Mouse (Mus musculus): Measurements from ENCODE around the gene Calr. TPM values are rescaled to one million over a fixed set of nuclear protein-coding genes. Genes with fewer than 3 reads are reported as not detected.

The Calr gene
- polyA plus RNA-seq, 1 experiment from 2014 or later: 747 TPM

- 88% methylated on average over 1 of the region's 1 CpGs for WGBS
- Histone ChIP-seq H3K4me2 (no peak overlapping the region), H3K9me3 (replicated peaks) (no peaks in the 10 kb centered on the region), H3K27me3 (replicated peaks) (no peaks in the 10 kb centered on the region), H3K27ac (ENCODE audit: poor library complexity, severe bottlenecking) (no peak overlapping the region), H3K36me3 (peaks cover 68% of the 10 kb centered on the region), H3K4me3 (no peak overlapping the region), H3K9ac (no peak overlapping the region), H3K4me1 (replicated peaks) (peaks cover 34% of the 10 kb centered on the region)
- ATAC-seq (ENCODE audit: insufficient number of reproducible peaks, low FRiP score): no peak
Observed at GRCm38 (mm10) chr8:84841514-84841913, 5.2 kb downstream of the Calr start.

- Histone ChIP-seq H3K9ac (peak within 1 kb of the TSS; percentile 97), H3K4me3 (peak within 1 kb of the TSS; percentile 91), H3K4me1 (replicated peaks) (peaks cover 36% of the 10 kb centered on the region), H3K27me3 (replicated peaks) (no peaks in the 10 kb centered on the region), H3K4me2 (peak within 1 kb of the TSS; percentile 68), H3K9me3 (replicated peaks) (no peaks in the 10 kb centered on the region), H3K27ac (ENCODE audit: poor library complexity, severe bottlenecking) (peak within 1 kb of the TSS; percentile 93), H3K36me3 (peaks cover 79% of the 10 kb centered on the region)
- ATAC-seq (ENCODE audit: insufficient number of reproducible peaks, low FRiP score): peak; percentile 91
- WGBS: under 1% methylated on average over 49 of the region's 55 CpGs
Observed at GRCm38 (mm10) chr8:84840248-84840999, 6.3 kb downstream of the Calr start, which contains the start of gene Rad23a. Gene Rad23a, minus strand, starts transcription at chr8:84840665.

DNA sequence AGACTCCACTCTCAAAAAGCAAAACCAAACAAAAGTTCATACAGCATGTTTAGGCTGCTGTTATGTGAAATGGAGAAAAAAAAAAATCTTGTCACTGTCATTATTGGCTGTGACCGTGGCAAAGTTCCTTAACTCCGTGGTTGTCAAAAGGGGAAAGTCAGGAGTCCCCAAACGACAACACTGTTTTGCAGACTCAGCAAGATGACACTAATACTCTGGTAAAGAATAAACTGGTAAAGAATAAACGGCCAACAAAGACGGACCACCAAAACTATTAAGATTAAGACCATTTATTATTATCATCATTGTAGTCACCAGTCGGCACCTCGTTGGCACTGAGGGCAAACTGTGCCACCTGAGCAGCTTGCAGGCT is 6.9 kb downstream of the Calr start:
- Histone ChIP-seq H3K36me3 (peaks cover 79% of the 10 kb centered on the region), H3K4me2 (peak overlapping the region; percentile 68), H3K27ac (ENCODE audit: poor library complexity, severe bottlenecking) (peak overlapping the region; percentile 93), H3K4me3 (peak overlapping the region; percentile 91), H3K9me3 (replicated peaks) (no peaks in the 10 kb centered on the region), H3K27me3 (replicated peaks) (no peaks in the 10 kb centered on the region), H3K4me1 (replicated peaks) (peaks cover 35% of the 10 kb centered on the region), H3K9ac (peak overlapping the region; percentile 97)
- no peak for ATAC-seq (ENCODE audit: insufficient number of reproducible peaks, low FRiP score)
- 3% methylated on average over 7 of the region's 7 CpGs for WGBS

GRCm38 (mm10) chr8:84839411-84839810 is 7.3 kb downstream of the Calr start:
- no peak overlapping the region for H3K27ac ChIP-seq (ENCODE audit: poor library complexity, severe bottlenecking)
- peak overlapping the region; percentile 68 for H3K4me2 ChIP-seq
- no peaks in the 10 kb centered on the region for H3K27me3 ChIP-seq (replicated peaks)
- peak overlapping the region; percentile 91 for H3K4me3 ChIP-seq
- H3K36me3 ChIP-seq: peaks cover 79% of the 10 kb centered on the region
- H3K9me3 ChIP-seq (replicated peaks): no peaks in the 10 kb centered on the region
- peaks cover 35% of the 10 kb centered on the region for H3K4me1 ChIP-seq (replicated peaks)
- peak overlapping the region; percentile 97 for H3K9ac ChIP-seq
- ATAC-seq (ENCODE audit: insufficient number of reproducible peaks, low FRiP score): no peak
- 89% methylated on average over 2 of the region's 2 CpGs for WGBS

GRCm38 (mm10) chr8:84838513-84838912 is 8.2 kb downstream of the Calr start:
- Histone ChIP-seq H3K36me3 (peaks cover 78% of the 10 kb centered on the region), H3K9me3 (replicated peaks) (no peaks in the 10 kb centered on the region), H3K4me3 (peak overlapping the region; percentile 9; the same call in 1 of the 2 replicates), H3K27me3 (replicated peaks) (no peaks in the 10 kb centered on the region), H3K9ac (no peak overlapping the region), H3K4me2 (peak overlapping the region; percentile 68), H3K27ac (ENCODE audit: poor library complexity, severe bottlenecking) (no peak overlapping the region), H3K4me1 (replicated peaks) (peaks cover 30% of the 10 kb centered on the region)
- ATAC-seq (ENCODE audit: insufficient number of reproducible peaks, low FRiP score): peak; percentile 75
- 76% methylated on average over 5 of the region's 5 CpGs for WGBS

GRCm38 (mm10) chr8:84837912-84838470 is 8.7 kb downstream of the Calr start:
- no peak for ATAC-seq (ENCODE audit: insufficient number of reproducible peaks, low FRiP score)
- no peaks in the 10 kb centered on the region for H3K27me3 ChIP-seq (replicated peaks)
- H3K4me1 ChIP-seq (replicated peaks): peaks cover 36% of the 10 kb centered on the region
- H3K9me3 ChIP-seq (replicated peaks): no peaks in the 10 kb centered on the region
- no peak overlapping the region for H3K27ac ChIP-seq (ENCODE audit: poor library complexity, severe bottlenecking)
- H3K9ac ChIP-seq: no peak overlapping the region
- H3K36me3 ChIP-seq: peaks cover 72% of the 10 kb centered on the region
- H3K4me2 ChIP-seq: peak overlapping the region; percentile 68
- WGBS: 81% methylated on average over 15 of the region's 15 CpGs
- peak overlapping the region; percentile 9; the same call in 1 of the 2 replicates for H3K4me3 ChIP-seq

- Histone ChIP-seq H3K4me1 (replicated peaks) (peaks cover 39% of the 10 kb centered on the region), H3K27me3 (replicated peaks) (no peaks in the 10 kb centered on the region), H3K9me3 (replicated peaks) (no peaks in the 10 kb centered on the region), H3K27ac (ENCODE audit: poor library complexity, severe bottlenecking) (no peak overlapping the region), H3K4me3 (peak overlapping the region; percentile 9), H3K36me3 (peaks cover 66% of the 10 kb centered on the region), H3K4me2 (peak overlapping the region; percentile 12; the same call in 1 of the 2 replicates), H3K9ac (no peak overlapping the region)
- WGBS: 48% methylated on average over 8 of the region's 8 CpGs
- no peak for ATAC-seq (ENCODE audit: insufficient number of reproducible peaks, low FRiP score)
Observed at GRCm38 (mm10) chr8:84837149-84837911, 9.4 kb downstream of the Calr start.

DNA sequence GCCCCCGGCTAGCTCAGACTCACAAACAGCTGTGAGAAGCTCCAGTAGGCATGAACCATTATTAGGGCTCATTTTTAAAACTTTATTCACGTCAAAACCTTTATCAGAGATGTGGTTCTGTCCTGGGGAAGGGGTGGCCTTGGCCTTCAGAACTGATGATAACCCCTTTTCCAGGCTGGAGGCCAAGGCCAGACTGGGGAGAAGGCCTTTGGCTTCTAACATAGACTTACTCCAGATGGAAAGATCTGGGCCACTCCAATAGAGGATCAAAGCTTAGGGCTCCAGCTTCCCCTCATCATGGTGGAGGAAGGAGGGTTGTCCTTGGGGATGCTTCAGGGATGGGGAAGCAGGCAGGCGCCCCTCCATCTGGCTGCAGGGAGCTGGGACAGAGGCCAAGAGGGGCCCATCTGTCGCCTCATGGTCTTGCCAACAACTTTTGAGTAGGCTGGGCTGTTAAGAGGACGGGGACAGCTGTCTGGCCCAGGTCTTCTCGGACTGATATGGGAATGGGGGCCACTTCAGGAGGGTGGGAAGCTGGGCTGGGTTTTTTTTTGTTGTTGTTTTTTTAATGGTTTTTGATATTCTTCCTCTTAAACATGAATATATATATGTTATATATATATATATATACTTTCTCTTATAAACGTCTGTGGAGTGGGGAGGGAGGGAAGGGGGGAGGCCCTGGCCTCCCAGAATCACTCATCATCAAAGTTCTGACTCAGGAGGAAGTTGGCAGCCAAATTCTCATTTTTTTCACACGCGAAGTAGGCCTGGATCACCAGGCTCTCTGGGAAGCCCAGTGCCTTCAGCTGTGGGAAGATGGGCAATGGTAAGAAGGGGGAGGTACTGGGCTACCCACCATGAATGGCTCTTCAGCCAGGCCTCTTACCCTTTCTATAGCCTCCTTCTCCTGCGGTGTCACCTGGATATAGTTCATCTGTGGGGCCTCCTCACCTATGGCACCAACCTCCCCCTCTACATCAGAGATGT is 11.6 kb downstream of the Calr start:
- WGBS: 68% methylated on average over 10 of the region's 10 CpGs
- no peaks in the 10 kb centered on the region for H3K27me3 ChIP-seq (replicated peaks)
- no peak for ATAC-seq (ENCODE audit: insufficient number of reproducible peaks, low FRiP score)
- H3K4me1 ChIP-seq (replicated peaks): peaks cover 39% of the 10 kb centered on the region
- H3K36me3 ChIP-seq: peaks cover 56% of the 10 kb centered on the region
- H3K9me3 ChIP-seq (replicated peaks): no peaks in the 10 kb centered on the region
- no peak overlapping the region for H3K27ac ChIP-seq (ENCODE audit: poor library complexity, severe bottlenecking)
- no peak overlapping the region for H3K4me2 ChIP-seq
- no peak overlapping the region for H3K4me3 ChIP-seq
- no peak overlapping the region for H3K9ac ChIP-seq

DNA sequence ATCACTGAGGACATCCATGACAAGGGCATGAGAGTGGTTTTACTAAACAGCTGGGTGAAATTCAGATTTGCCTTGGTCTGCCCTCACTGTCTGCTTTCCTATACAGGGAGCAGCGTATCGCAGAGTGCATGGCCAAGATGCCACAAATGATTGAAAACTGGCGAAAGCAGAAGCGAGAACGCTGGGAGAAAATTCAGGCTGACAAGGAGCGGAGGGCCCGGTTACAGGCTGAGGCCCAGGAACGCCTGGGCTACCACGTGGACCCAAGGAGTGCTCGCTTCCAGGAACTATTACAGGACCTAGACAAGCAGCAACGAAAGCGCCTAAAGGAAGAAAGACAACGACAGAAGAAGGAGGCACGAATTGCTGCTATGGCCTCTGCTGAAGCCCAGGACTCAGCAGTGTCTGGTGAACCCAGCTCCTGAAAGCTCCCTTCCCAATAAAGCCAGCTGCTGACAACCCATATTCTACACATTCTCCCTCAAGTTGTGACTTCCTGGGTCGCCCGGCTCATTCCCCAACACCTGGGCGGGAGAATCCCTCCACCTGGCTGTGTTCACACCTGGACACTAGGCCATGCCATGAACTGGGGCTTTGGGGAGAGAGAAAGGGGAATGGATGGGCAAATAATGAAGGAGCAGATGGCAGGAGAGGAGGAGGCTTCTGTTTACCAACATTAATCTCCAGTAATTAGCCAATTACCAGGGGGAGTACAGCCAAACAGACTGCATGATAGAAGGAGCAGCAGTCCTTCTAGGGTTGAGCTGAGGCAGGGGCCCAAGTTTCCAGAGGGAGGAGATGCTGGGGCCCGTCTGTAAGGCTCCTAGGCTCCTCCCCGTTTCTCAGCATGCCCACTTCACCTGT is 12.5 kb downstream of the Calr start:
- 86% methylated on average over 19 of the region's 19 CpGs for WGBS
- no peaks in the 10 kb centered on the region for H3K9me3 ChIP-seq (replicated peaks)
- H3K4me2 ChIP-seq: no peak overlapping the region
- no peak overlapping the region for H3K4me3 ChIP-seq
- H3K27ac ChIP-seq (ENCODE audit: poor library complexity, severe bottlenecking): no peak overlapping the region
- peaks cover 58% of the 10 kb centered on the region for H3K36me3 ChIP-seq
- no peak overlapping the region for H3K9ac ChIP-seq
- no peaks in the 10 kb centered on the region for H3K27me3 ChIP-seq (replicated peaks)
- no peak for ATAC-seq (ENCODE audit: insufficient number of reproducible peaks, low FRiP score)
- peaks cover 33% of the 10 kb centered on the region for H3K4me1 ChIP-seq (replicated peaks)
